Mouse (Mus musculus) heart, adult 2 months (tissue): ENCODE data around the gene Samd4b.

Source experiments
- CTCF ChIP-seq: fragments of 200-600 bp; IDR thresholded peaks from 2 replicates; pipeline ENCODE4 v1.8.1; 2022; ENCODE audit warnings: antibody characterized with exemption, mild to moderate bottlenecking, moderate library complexity
- EP300 ChIP-seq: fragments of 200-500 bp; IDR thresholded peaks from 2 replicates; pipeline ENCODE4 v1.6.1; 2011; ENCODE audit warnings: low read depth, low read length, control low read depth; ENCODE audit not compliant: insufficient read depth
- POLR2A ChIP-seq: fragments of 200-500 bp; IDR thresholded peaks from 2 replicates; pipeline ENCODE4 v1.6.1; 2011; ENCODE audit warnings: mild to moderate bottlenecking, low read depth, low read length, control low read depth; ENCODE audit not compliant: insufficient read depth

DNA sequence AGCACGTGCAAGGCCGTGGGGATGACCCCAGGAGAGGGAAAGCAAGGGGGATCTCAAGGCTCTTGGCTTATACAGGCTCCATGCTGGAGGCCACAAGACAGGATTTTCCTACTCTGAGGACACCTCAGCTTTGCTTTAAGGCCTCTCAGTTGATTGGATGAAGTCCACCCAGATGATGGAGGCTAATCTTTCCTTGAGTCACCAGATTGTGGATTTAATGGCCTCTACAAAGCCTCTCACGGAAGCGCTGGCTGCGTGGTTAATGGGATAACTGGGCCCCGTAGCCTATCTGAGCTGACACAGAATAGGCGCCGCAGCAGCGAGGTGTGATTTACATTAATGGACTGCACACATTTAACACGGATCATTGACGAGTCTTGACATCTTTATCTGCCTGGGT, 102.5 kb downstream of the Samd4b start:
- TF ChIP-seq EP300 (no peak), POLR2A (no peak), CTCF (no peak)
